Mouse (Mus musculus) forebrain, embryonic 13.5 days (tissue): ENCODE data around the gene Cybrd1. TPM values are rescaled to one million over a fixed set of nuclear protein-coding genes. Genes with fewer than 3 reads are reported as not detected.
A peak's percentile ranks its signal among the peaks of the same experiment; 100 is the strongest.

Experiments
- ATAC-seq: fragments of 200-750 bp; cut with Nextera tagmentation; 2 replicates; pipeline ENCODE4 v1.8.0; 2017
- H3K27ac ChIP-seq: fragments of 300-500 bp; sonication (generic); 2 replicates; pipeline ENCODE4 v1.5.1; 2015; ENCODE audit warnings: inconsistent platforms, mild to moderate bottlenecking, moderate library complexity
- H3K27me3 ChIP-seq: fragments of 300-500 bp; sonication (generic); 2 replicates; pipeline ENCODE4 v1.6.1; 2015; ENCODE audit warnings: mild to moderate bottlenecking, inconsistent platforms
- H3K36me3 ChIP-seq: fragments of 300-500 bp; sonication (generic); 2 replicates; pipeline ENCODE4 v1.6.1; 2015; ENCODE audit warnings: mild to moderate bottlenecking, inconsistent platforms; ENCODE audit not compliant: poor library complexity, severe bottlenecking
- H3K4me1 ChIP-seq: fragments of 300-500 bp; sonication (generic); 2 replicates; pipeline ENCODE4 v1.6.1; 2015; ENCODE audit warnings: inconsistent platforms
- H3K4me2 ChIP-seq: fragments of 300-500 bp; sonication (generic); 2 replicates; pipeline ENCODE4 v1.6.1; 2015; ENCODE audit warnings: inconsistent platforms, mild to moderate bottlenecking, moderate library complexity
- H3K4me3 ChIP-seq: fragments of 300-500 bp; sonication (generic); 2 replicates; pipeline ENCODE4 v1.5.1; 2015; ENCODE audit warnings: mild to moderate bottlenecking, inconsistent platforms
- H3K9ac ChIP-seq: fragments of 300-500 bp; sonication (generic); 2 replicates; pipeline ENCODE4 v1.6.1; 2015; ENCODE audit warnings: mild to moderate bottlenecking, inconsistent platforms
- H3K9me3 ChIP-seq: fragments of 300-500 bp; sonication (generic); replicated peaks from 2 replicates; pipeline ENCODE4 v1.6.1; 2016; ENCODE audit warnings: inconsistent platforms
- WGBS: fragments of 180-500 bp; shearing (Covaris S2); methylation state at CpG from one replicate; pipeline ENCODE4 v1.1.7; 2015; 5-methylcytosine and 5-hydroxymethylcytosine counted together
- polyA plus RNA-seq: library from polyadenylated mRNA; unstranded; fragments of >200 nt; fragmentation: Nextera tagmentation; extraction: Ambion mirVana; gene quantifications from 2 replicates; pipeline ENCODE4 v1.2.1, GENCODE M21; 2015

Gene Cybrd1
- polyA plus RNA-seq: 0.22 and 0.30 TPM in 2 replicates

GRCm38 (mm10) chr2:71117797-71118708 is at the start of gene Cybrd1:
Cybrd1 (plus strand) TSS chr2:71117923.
- Histone ChIP-seq H3K4me3 (peak within 1 kb of the TSS; percentile 46), H3K4me1 (peaks cover 32% of the 10 kb centered on the region), H3K4me2 (peak within 1 kb of the TSS; percentile 82), H3K27ac (no peak within 1 kb of the TSS), H3K9me3 (0 out of 2 replicates have a peak, but pooled peaks cover 2% of the 10 kb centered on the region), H3K9ac (peak within 1 kb of the TSS; percentile 64), H3K36me3 (no peaks in the 10 kb centered on the region), H3K27me3 (peaks cover 30% of the 10 kb centered on the region)
- WGBS: 2% methylated on average over 60 of the region's 60 CpGs
- no peak for ATAC-seq

- no peaks in the 10 kb centered on the region for H3K9me3 ChIP-seq
- no peak overlapping the region for H3K9ac ChIP-seq
- H3K4me3 ChIP-seq: no peak overlapping the region
- no peak for ATAC-seq
- H3K27me3 ChIP-seq: no peaks in the 10 kb centered on the region
- H3K36me3 ChIP-seq: peaks cover 8% of the 10 kb centered on the region; the same call in 1 of the 2 replicates
- H3K4me1 ChIP-seq: no peaks in the 10 kb centered on the region
- H3K4me2 ChIP-seq: no peak overlapping the region
- 97% methylated on average over 4 of the region's 4 CpGs for WGBS
- no peak overlapping the region for H3K27ac ChIP-seq
Measured at GRCm38 (mm10) chr2:71071601-71072000, 46.1 kb upstream of the Cybrd1 start.

GRCm38 (mm10) chr2:71073330-71073729 is 44.4 kb upstream of the Cybrd1 start:
- Histone ChIP-seq H3K9ac (no peak overlapping the region), H3K27me3 (no peaks in the 10 kb centered on the region), H3K9me3 (no peaks in the 10 kb centered on the region), H3K27ac (no peak overlapping the region), H3K36me3 (peaks cover 8% of the 10 kb centered on the region; the same call in 1 of the 2 replicates), H3K4me3 (no peak overlapping the region), H3K4me2 (no peak overlapping the region), H3K4me1 (no peaks in the 10 kb centered on the region)
- 87% methylated on average over 3 of the region's 3 CpGs for WGBS
- ATAC-seq: no peak

- 92% methylated on average over 3 of the region's 3 CpGs for WGBS
- Histone ChIP-seq H3K4me2 (no peak overlapping the region), H3K27ac (no peak overlapping the region), H3K4me1 (no peaks in the 10 kb centered on the region), H3K27me3 (no peaks in the 10 kb centered on the region), H3K9me3 (no peaks in the 10 kb centered on the region), H3K4me3 (no peak overlapping the region), H3K9ac (no peak overlapping the region), H3K36me3 (peaks cover 8% of the 10 kb centered on the region; the same call in 1 of the 2 replicates)
- ATAC-seq: no peak
Measured at GRCm38 (mm10) chr2:71073828-71074227, 43.9 kb upstream of the Cybrd1 start.

- no peak overlapping the region for H3K9ac ChIP-seq
- 91% methylated on average over 7 of the region's 7 CpGs for WGBS
- no peak overlapping the region for H3K27ac ChIP-seq
- H3K36me3 ChIP-seq: peaks cover 46% of the 10 kb centered on the region
- no peaks in the 10 kb centered on the region for H3K27me3 ChIP-seq
- H3K9me3 ChIP-seq: no peaks in the 10 kb centered on the region
- H3K4me3 ChIP-seq: no peak overlapping the region
- H3K4me1 ChIP-seq: no peaks in the 10 kb centered on the region
- no peak for ATAC-seq
- no peak overlapping the region for H3K4me2 ChIP-seq
Measured at GRCm38 (mm10) chr2:71082416-71082815, 35.3 kb upstream of the Cybrd1 start.

GRCm38 (mm10) chr2:71083454-71084193 is 34.1 kb upstream of the Cybrd1 start:
- WGBS: 94% methylated on average over 6 of the region's 6 CpGs
- ATAC-seq: no peak
- Histone ChIP-seq H3K4me2 (no peak overlapping the region), H3K9me3 (no peaks in the 10 kb centered on the region), H3K9ac (no peak overlapping the region), H3K27ac (no peak overlapping the region), H3K4me1 (no peaks in the 10 kb centered on the region), H3K4me3 (no peak overlapping the region), H3K36me3 (peaks cover 58% of the 10 kb centered on the region), H3K27me3 (no peaks in the 10 kb centered on the region)

- no peak for ATAC-seq
- Histone ChIP-seq H3K4me1 (no peaks in the 10 kb centered on the region), H3K27ac (no peak overlapping the region), H3K9ac (no peak overlapping the region), H3K9me3 (no peaks in the 10 kb centered on the region), H3K27me3 (no peaks in the 10 kb centered on the region), H3K4me3 (no peak overlapping the region), H3K4me2 (no peak overlapping the region), H3K36me3 (peaks cover 50% of the 10 kb centered on the region)
- 80% methylated on average over 3 of the region's 3 CpGs for WGBS
Measured at GRCm38 (mm10) chr2:71089766-71090165, 28.0 kb upstream of the Cybrd1 start.

- H3K4me1 ChIP-seq: no peaks in the 10 kb centered on the region
- no peak overlapping the region for H3K4me3 ChIP-seq
- H3K27me3 ChIP-seq: no peaks in the 10 kb centered on the region
- no peak overlapping the region for H3K9ac ChIP-seq
- H3K27ac ChIP-seq: no peak overlapping the region
- no peak overlapping the region for H3K4me2 ChIP-seq
- no peaks in the 10 kb centered on the region for H3K9me3 ChIP-seq
- ATAC-seq: no peak
- WGBS: 81% methylated on average over 4 of the region's 4 CpGs
- H3K36me3 ChIP-seq: peaks cover 50% of the 10 kb centered on the region
Measured at GRCm38 (mm10) chr2:71090660-71091445, 26.9 kb upstream of the Cybrd1 start.

- Histone ChIP-seq H3K4me2 (no peak overlapping the region), H3K4me3 (no peak overlapping the region), H3K27ac (no peak overlapping the region), H3K27me3 (no peaks in the 10 kb centered on the region), H3K9me3 (no peaks in the 10 kb centered on the region), H3K4me1 (no peaks in the 10 kb centered on the region), H3K36me3 (peaks cover 28% of the 10 kb centered on the region), H3K9ac (no peak overlapping the region)
- no peak for ATAC-seq
- WGBS: 88% methylated on average over 7 of the region's 7 CpGs
Measured at GRCm38 (mm10) chr2:71096170-71096569, 21.6 kb upstream of the Cybrd1 start.

GRCm38 (mm10) chr2:71102621-71103291 is 15.0 kb upstream of the Cybrd1 start:
- Histone ChIP-seq H3K9me3 (no peaks in the 10 kb centered on the region), H3K27me3 (no peaks in the 10 kb centered on the region), H3K9ac (no peak overlapping the region), H3K4me3 (no peak overlapping the region), H3K27ac (no peak overlapping the region), H3K4me1 (no peaks in the 10 kb centered on the region), H3K4me2 (no peak overlapping the region), H3K36me3 (peaks cover 19% of the 10 kb centered on the region)
- WGBS: 88% methylated on average over 10 of the region's 10 CpGs
- no peak for ATAC-seq

- peaks cover 19% of the 10 kb centered on the region for H3K36me3 ChIP-seq
- no peaks in the 10 kb centered on the region for H3K27me3 ChIP-seq
- ATAC-seq: no peak
- no peak overlapping the region for H3K9ac ChIP-seq
- no peak overlapping the region for H3K27ac ChIP-seq
- H3K4me3 ChIP-seq: no peak overlapping the region
- 89% methylated on average over 4 of the region's 4 CpGs for WGBS
- H3K4me1 ChIP-seq: no peaks in the 10 kb centered on the region
- no peaks in the 10 kb centered on the region for H3K9me3 ChIP-seq
- H3K4me2 ChIP-seq: no peak overlapping the region
Measured at GRCm38 (mm10) chr2:71103292-71103680, 14.4 kb upstream of the Cybrd1 start.
